Mouse (Mus musculus) lung, embryonic 14.5 days (tissue): ENCODE results near the gene Evi5. TPM values are rescaled to one million over a fixed set of nuclear protein-coding genes. Genes with fewer than 3 reads are reported as not detected.

Experiments
- ATAC-seq: fragments of 200-750 bp; cut with Nextera tagmentation; 2 replicates; pipeline ENCODE4 v1.8.0; 2017; ENCODE audit warnings: mild to moderate bottlenecking, moderate TSS enrichment, moderate library complexity; ENCODE audit not compliant: insufficient read depth
- DNase-seq: peaks from one replicate; pipeline ENCODE4 v3.0.0-alpha.2; 2015
- H3K27ac ChIP-seq: fragments of 300-500 bp; sonication (generic); 2 replicates; pipeline ENCODE4 v1.5.1; 2014; ENCODE audit warnings: low read depth, mild to moderate bottlenecking, moderate library complexity
- H3K27me3 ChIP-seq: fragments of 300-500 bp; sonication (generic); 2 replicates; pipeline ENCODE4 v1.6.1; 2014; ENCODE audit warnings: low read length, control low read depth; ENCODE audit not compliant: insufficient read depth
- H3K36me3 ChIP-seq: fragments of 300-500 bp; sonication (generic); 2 replicates; pipeline ENCODE4 v1.6.1; 2014; ENCODE audit warnings: control low read depth; ENCODE audit not compliant: insufficient read depth
- H3K4me1 ChIP-seq: fragments of 300-500 bp; sonication (generic); 2 replicates; pipeline ENCODE4 v1.6.1; 2014; ENCODE audit warnings: antibody characterized with exemption, control low read depth; ENCODE audit not compliant: insufficient read depth
- H3K4me2 ChIP-seq: fragments of 300-500 bp; sonication (generic); 2 replicates; pipeline ENCODE4 v1.6.1; 2014; ENCODE audit warnings: mild to moderate bottlenecking
- H3K4me3 ChIP-seq: fragments of 300-500 bp; sonication (generic); 2 replicates; pipeline ENCODE4 v1.5.1; 2014; ENCODE audit warnings: low read depth, low read length
- H3K9ac ChIP-seq: fragments of 300-500 bp; sonication (generic); 2 replicates; pipeline ENCODE4 v1.6.1; 2014
- H3K9me3 ChIP-seq: fragments of 300-500 bp; sonication (generic); 2 replicates; pipeline ENCODE4 v1.6.1; 2016; ENCODE audit warnings: low read depth, low read length, control low read depth
- CTCF ChIP-seq: IDR thresholded peaks from 2 replicates; pipeline ENCODE4 v1.5.1; 2016; ENCODE audit warnings: antibody characterized with exemption, low read depth
- WGBS: fragments of 180-500 bp; shearing (Covaris S2); extraction: QIAGEN DNeasy Blood & Tissue Kit; methylation state at CpG from one replicate; pipeline ENCODE4 v1.1.7; 2014; 5-methylcytosine and 5-hydroxymethylcytosine counted together
- polyA plus RNA-seq: library from polyadenylated mRNA; unstranded; fragments of >200 nt; fragmentation: Nextera tagmentation; extraction: Ambion mirVana; gene quantifications from 2 replicates; pipeline ENCODE4 v1.2.1, GENCODE M21; 2014

The Evi5 gene
- polyA plus RNA-seq: 60.7 and 61.2 TPM in 2 replicates

DNA sequence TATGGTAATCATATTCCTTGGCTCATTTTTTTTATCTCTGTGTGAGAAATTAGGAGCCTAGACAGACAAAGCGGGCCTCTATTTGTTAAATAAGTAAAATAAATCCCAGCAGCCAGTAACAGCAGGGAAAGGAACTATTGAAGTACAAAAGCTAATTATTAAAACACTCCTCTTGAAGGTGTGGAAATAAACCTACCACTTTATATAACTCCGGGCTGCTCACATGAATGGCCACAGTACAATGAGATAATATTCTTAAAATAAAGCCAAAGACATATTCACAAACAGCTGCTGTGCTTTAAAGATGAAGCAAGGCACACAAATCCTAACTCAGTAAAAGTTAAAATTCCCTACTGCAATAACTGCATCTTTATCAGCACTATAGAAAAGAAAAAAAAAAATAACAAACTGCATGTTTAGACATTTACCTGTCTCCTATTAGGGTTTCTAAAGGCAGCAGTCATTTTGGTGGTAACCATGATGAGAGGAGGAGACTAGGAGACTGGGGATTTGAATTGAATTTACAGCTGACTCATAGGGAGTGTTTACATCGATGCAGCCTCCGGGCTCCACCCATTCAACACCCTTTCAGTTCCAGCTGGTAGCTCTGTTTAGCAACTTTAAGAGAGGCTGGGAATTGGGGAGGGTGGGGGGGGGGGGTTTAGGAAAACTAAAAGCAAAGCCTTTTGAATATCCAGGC is at the start of gene Evi5:
Gene Evi5 (minus strand): TSS at position 547 of the 700 bp plus-strand sequence.
- no peaks in the 10 kb centered on the region for H3K27me3 ChIP-seq
- H3K9me3 ChIP-seq: no peaks in the 10 kb centered on the region
- 0 out of 2 replicates have a peak within 1 kb of the TSS, but pooled peaks have one; percentile 16 for H3K4me2 ChIP-seq
- H3K4me3 ChIP-seq: peak within 1 kb of the TSS; percentile 0; the same call in 1 of the 2 replicates
- DNase-seq: peak; percentile 31
- H3K9ac ChIP-seq: peak within 1 kb of the TSS; percentile 9; the same call in 1 of the 2 replicates
- 33% methylated on average over 4 of the region's 4 CpGs for WGBS
- no peak for ATAC-seq
- TF ChIP-seq CTCF: no peak
- H3K36me3 ChIP-seq: no peaks in the 10 kb centered on the region
- no peaks in the 10 kb centered on the region for H3K4me1 ChIP-seq
- peak within 1 kb of the TSS; percentile 37 for H3K27ac ChIP-seq

GRCm38 (mm10) chr5:107924564-107924963 is 49.7 kb upstream of the Evi5 start:
- 78% methylated on average over 8 of the region's 8 CpGs for WGBS
- H3K9me3 ChIP-seq: no peaks in the 10 kb centered on the region
- ATAC-seq: no peak

DNA sequence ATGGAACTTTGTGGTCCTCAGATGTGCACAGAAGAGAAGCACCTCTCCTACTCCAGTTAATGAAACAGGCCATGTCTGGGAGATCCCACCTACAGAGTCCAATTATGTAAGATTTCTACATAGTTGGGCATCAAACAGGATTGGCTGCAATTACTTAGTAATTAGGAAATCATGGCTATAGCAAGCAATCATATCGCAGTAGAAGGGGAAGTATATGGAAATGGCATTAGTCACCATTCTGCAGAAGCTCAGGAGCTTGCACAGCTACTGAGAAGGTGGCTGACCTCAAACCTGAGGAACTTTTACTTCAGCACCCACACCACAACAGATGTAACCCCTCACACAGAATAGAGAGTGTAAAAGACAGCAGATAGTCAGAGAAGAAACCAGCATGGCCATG is 47.9 kb upstream of the Evi5 start:
- Histone ChIP-seq H3K9ac (no peak overlapping the region), H3K4me2 (no peak overlapping the region), H3K27ac (no peak overlapping the region), H3K4me1 (no peaks in the 10 kb centered on the region), H3K4me3 (no peak overlapping the region), H3K36me3 (no peaks in the 10 kb centered on the region), H3K9me3 (no peaks in the 10 kb centered on the region), H3K27me3 (no peaks in the 10 kb centered on the region)
- no peak for DNase-seq
- TF ChIP-seq CTCF: no peak
- no peak for ATAC-seq
- WGBS: 93% methylated on average over 1 of the region's 1 CpGs

More at GRCm38 (mm10) chr5:107924564-107924963, 49.7 kb upstream of the Evi5 start:
- TF ChIP-seq CTCF: no peak
- H3K4me1 ChIP-seq: no peaks in the 10 kb centered on the region
- no peak overlapping the region for H3K27ac ChIP-seq
- H3K9ac ChIP-seq: no peak overlapping the region
- H3K36me3 ChIP-seq: no peaks in the 10 kb centered on the region
- no peak overlapping the region for H3K4me2 ChIP-seq
- no peak overlapping the region for H3K4me3 ChIP-seq
- DNase-seq: no peak
- H3K27me3 ChIP-seq: no peaks in the 10 kb centered on the region

DNA sequence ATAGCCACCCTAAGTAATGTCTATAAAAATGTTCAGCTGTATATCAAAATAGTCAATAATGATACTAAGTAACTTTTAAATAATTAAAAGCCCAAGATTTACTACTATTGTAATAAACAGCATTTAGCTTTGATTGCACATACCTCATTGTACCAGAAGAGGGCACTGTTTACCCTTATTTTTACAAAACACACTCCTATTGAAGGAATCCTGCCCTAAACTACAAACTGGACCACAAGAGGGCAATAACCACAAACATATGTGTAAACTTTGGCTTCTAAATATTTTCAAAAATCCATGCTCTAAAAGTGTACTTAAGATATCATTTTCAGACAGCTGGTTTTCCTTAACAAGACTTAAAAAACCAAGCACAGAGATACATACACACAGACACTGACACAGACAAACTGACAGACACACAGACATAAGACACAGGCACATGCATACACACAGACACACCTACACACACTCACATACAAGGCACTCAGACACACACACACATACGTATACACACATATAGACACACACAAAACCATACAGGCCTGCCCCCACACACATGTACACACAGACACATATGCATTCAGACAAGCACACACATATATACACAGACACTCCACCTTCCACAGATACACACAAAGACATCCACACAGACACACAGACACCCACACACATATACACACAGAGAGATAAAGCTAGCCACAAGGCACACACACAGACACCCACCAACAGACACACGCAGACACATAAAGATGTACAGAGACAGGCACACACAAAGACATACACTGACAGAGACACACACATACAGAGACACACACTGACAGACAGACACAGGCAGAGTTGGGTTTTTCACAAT is 46.7 kb upstream of the Evi5 start:
- Histone ChIP-seq H3K27me3 (no peaks in the 10 kb centered on the region), H3K36me3 (no peaks in the 10 kb centered on the region), H3K4me1 (no peaks in the 10 kb centered on the region), H3K9me3 (no peaks in the 10 kb centered on the region), H3K9ac (no peak overlapping the region), H3K27ac (no peak overlapping the region), H3K4me3 (no peak overlapping the region), H3K4me2 (no peak overlapping the region)
- ATAC-seq (peak; percentile 69), DNase-seq (peak; percentile 94)
- WGBS: 73% methylated on average over 2 of the region's 2 CpGs
- peak; percentile 87 for TF ChIP-seq CTCF

GRCm38 (mm10) chr5:107915280-107915679 is 40.4 kb upstream of the Evi5 start:
- Histone ChIP-seq H3K36me3 (no peaks in the 10 kb centered on the region), H3K9me3 (no peaks in the 10 kb centered on the region), H3K4me2 (no peak overlapping the region), H3K4me3 (no peak overlapping the region), H3K9ac (no peak overlapping the region), H3K27ac (no peak overlapping the region), H3K4me1 (no peaks in the 10 kb centered on the region), H3K27me3 (no peaks in the 10 kb centered on the region)
- 41% methylated on average over 4 of the region's 4 CpGs for WGBS
- ATAC-seq (no peak), DNase-seq (no peak)
- no peak for TF ChIP-seq CTCF

DNA sequence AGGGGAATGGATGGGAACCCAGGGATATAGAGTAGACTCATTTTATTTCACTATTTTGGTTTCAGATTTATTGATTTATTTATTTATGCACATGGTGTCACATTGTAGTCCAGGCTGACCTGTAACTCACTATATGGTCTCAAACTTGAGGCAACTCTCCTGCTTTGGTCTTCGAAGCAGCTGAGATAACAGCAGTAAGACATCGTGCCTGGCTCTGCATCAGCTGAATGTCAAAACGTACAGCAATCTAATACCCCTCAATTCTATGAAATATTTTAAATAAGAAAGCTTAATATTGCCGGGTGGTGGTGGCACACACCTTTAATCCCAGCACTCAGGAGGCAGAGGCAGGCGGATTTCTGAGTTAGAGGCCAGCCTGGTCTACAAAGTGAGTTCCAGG is 36.1 kb upstream of the Evi5 start:
- ATAC-seq: no peak

GRCm38 (mm10) chr5:107910084-107910616 is 35.2 kb upstream of the Evi5 start:
- H3K27ac ChIP-seq: no peak overlapping the region
- DNase-seq (no peak), ATAC-seq (no peak)
- H3K4me3 ChIP-seq: no peak overlapping the region
- no peaks in the 10 kb centered on the region for H3K27me3 ChIP-seq
- H3K9me3 ChIP-seq: no peaks in the 10 kb centered on the region
- peaks cover 49% of the 10 kb centered on the region for H3K36me3 ChIP-seq
- H3K4me1 ChIP-seq: no peaks in the 10 kb centered on the region
- H3K4me2 ChIP-seq: no peak overlapping the region
- TF ChIP-seq CTCF: no peak
- whole genome bisulfite sequencing: 65% methylated on average over 5 of the region's 5 CpGs
- no peak overlapping the region for H3K9ac ChIP-seq

More for the DNA sequence above, 36.1 kb upstream of the Evi5 start:
- 82% methylated on average over 5 of the region's 5 CpGs for WGBS
- Histone ChIP-seq H3K4me3 (no peak overlapping the region), H3K36me3 (peaks cover 40% of the 10 kb centered on the region), H3K9ac (no peak overlapping the region), H3K27ac (no peak overlapping the region), H3K4me2 (no peak overlapping the region), H3K4me1 (no peaks in the 10 kb centered on the region), H3K9me3 (no peaks in the 10 kb centered on the region), H3K27me3 (no peaks in the 10 kb centered on the region)
- TF ChIP-seq CTCF: no peak
- DNase-seq: no peak
